Mouse (Mus musculus): ENCODE measurements around the gene Slc35b2.

Gene Slc35b2

GRCm38 (mm10) chr17:45585725-45586448 is 22.2 kb downstream of the Slc35b2 start:
- peak; percentile 39 for DNase-seq

GRCm38 (mm10) chr17:45586449-45586837 is 22.8 kb downstream of the Slc35b2 start:
- DNase-seq: no peak

- DNase-seq: peak; percentile 36
Observed at GRCm38 (mm10) chr17:45588370-45588769, 24.7 kb downstream of the Slc35b2 start.

GRCm38 (mm10) chr17:45589236-45589635 is 25.6 kb downstream of the Slc35b2 start:
- DNase-seq: peak; percentile 67

GRCm38 (mm10) chr17:45589844-45590243 is 26.2 kb downstream of the Slc35b2 start:
- peak; percentile 39 for DNase-seq

GRCm38 (mm10) chr17:45590410-45590809 is 26.7 kb downstream of the Slc35b2 start:
- peak; percentile 28 for DNase-seq

- DNase-seq: peak; percentile 75
Observed at GRCm38 (mm10) chr17:45591701-45592605, 28.3 kb downstream of the Slc35b2 start.

GRCm38 (mm10) chr17:45592606-45593431 is 29.1 kb downstream of the Slc35b2 start:
- peak; percentile 57 for DNase-seq

GRCm38 (mm10) chr17:45593479-45593878 is 29.8 kb downstream of the Slc35b2 start:
- DNase-seq: peak; percentile 65

- DNase-seq: peak; percentile 23
Observed at GRCm38 (mm10) chr17:45594195-45594594, 30.5 kb downstream of the Slc35b2 start.

GRCm38 (mm10) chr17:45594881-45595735 is 31.4 kb downstream of the Slc35b2 start:
- peak; percentile 85 for DNase-seq

- peak; percentile 47 for DNase-seq
Observed at GRCm38 (mm10) chr17:45595736-45596390, 32.2 kb downstream of the Slc35b2 start.

GRCm38 (mm10) chr17:45596631-45597396 is 33.1 kb downstream of the Slc35b2 start:
- peak; percentile 86 for DNase-seq

GRCm38 (mm10) chr17:45597787-45598186 is 34.1 kb downstream of the Slc35b2 start:
- peak; percentile 56 for DNase-seq

- peak; percentile 30 for DNase-seq
Observed at GRCm38 (mm10) chr17:45598376-45598775, 34.7 kb downstream of the Slc35b2 start.

- DNase-seq: no peak
Observed at GRCm38 (mm10) chr17:45598891-45599290, 35.2 kb downstream of the Slc35b2 start.

- peak; percentile 57 for DNase-seq
Observed at GRCm38 (mm10) chr17:45599446-45600242, 36.0 kb downstream of the Slc35b2 start, which contains the start of gene Slc29a1. TSS of gene Slc29a1 (minus strand) at chr17:45599606.

- peak; percentile 11 for DNase-seq
Observed at GRCm38 (mm10) chr17:45600267-45600666, 36.6 kb downstream of the Slc35b2 start.

- DNase-seq: peak; percentile 12
Observed at GRCm38 (mm10) chr17:45601325-45601724, 37.7 kb downstream of the Slc35b2 start.

Data from cerebellum, adult 9-11 months (tissue).